Mouse (Mus musculus): ENCODE measurements at regions not wholly inside any gene's neighbourhood (a gene's known extent, or its start where the extent isn't known, plus 50 kb on each side); places are given as distances from the start of the nearest gene placed in this dataset.
"Not testable (repeated sequence)": the region's sequence is repeated elsewhere in the genome, so short reads cannot be mapped to it uniquely, and the experiment has no call there.

DNA sequence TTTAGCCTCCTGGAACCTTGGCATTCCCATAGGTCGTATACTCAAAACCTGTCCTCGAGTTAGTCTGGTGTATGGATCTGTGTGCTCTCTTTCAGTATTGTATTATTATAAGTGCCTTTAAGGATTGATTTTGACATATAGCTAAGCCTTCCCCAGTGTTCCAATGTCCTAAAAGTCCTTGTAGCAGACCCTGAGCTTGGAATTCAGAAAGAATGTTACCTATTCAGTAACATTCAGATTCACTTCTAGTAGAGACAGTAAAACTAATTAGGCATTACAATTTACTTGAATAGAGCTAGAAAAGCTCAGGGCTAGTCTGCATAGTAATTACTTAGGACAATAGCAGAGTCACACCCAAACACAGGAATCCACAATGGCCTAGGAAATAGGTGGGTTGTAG, 219.8 kb downstream of the 5530400C23Rik start:
- not testable (repeated sequence) for DNase-seq (ENCODE audit: low spot score)

DNA sequence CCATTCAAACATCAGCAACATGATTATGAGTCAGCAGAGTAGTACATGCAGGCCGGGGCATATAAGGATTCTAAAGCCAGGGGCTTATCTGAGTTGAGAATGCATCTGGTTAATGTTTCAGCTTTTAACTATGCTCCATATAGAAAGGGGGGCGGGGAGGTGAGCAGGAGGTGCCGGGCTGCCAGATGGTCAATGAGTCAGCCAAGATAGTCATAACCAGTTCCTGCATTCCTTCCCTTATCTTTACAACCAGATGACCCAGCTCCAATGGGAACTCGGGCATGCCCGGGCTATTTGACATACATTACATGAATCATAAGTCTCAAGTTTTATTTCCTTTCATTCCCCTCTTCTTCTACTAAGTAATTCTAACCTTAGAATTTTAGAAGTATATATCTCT, 261.5 kb downstream of the 5530400C23Rik start:
- peak; percentile 14 for DNase-seq (ENCODE audit: low spot score)

DNA sequence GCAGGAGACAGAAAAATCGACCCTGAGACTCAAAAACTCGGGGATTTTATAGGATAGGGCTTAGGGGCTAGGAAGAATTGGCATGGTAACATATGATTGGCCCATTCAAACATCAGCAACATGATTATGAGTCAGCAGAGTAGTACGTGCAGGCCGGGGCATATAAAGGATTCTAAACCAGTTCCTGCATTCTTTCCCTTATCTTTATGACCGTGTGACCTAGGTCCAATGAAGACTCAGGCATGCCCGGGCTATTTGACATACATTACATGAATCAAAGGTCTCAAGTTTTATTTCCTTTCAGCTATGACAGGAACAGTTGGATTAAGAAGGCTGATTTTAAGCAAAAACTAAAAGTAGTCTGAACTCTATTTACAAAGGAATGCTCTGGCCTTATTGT, 262.2 kb downstream of the 5530400C23Rik start:
- no peak for DNase-seq (ENCODE audit: low spot score)
